Comparison of ENCODE assay signal across 24 mouse cellular contexts in genomic region chr11:107107725-107108078, GRCm38 (mm10). TPM values are rescaled to one million over a fixed set of nuclear protein-coding genes. Genes with fewer than 3 reads are reported as not detected.
DNase-seq lines count a peak whose midpoint lies in the region; ATAC-seq and TF ChIP-seq lines count a peak whose summit lies in the region.
"Had no signal": no experiment of that assay in that cellular context is flagged by ENCODE, and none has a peak within 500 bp of the region (broad histone marks: within the 10 kb centered on the region; RNA-seq: fewer than 3 reads in every experiment).

No protein-coding gene starts in this region.

- no peaks in the 10 kb centered on the region for H3K9me3 ChIP-seq in heart, embryonic 12.5 days (replicated peaks)
- H3K9me3 ChIP-seq in limb, embryonic 13.5 days: no peaks in the 10 kb centered on the region
- H3K9me3 ChIP-seq in limb, embryonic 10.5 days (replicated peaks): no peaks in the 10 kb centered on the region
- H3K9me3 ChIP-seq: embryonic facial prominence, embryonic 13.5 days; forebrain, embryonic 12.5 days; midbrain, embryonic 13.5 days had no signal

- no peak for DNase-seq in heart, postnatal 10 days
- no peak for DNase-seq in limb, embryonic 10.5 days (ENCODE audit: low spot score)
- DNase-seq in thymus, adult 2 months: no peak
- DNase-seq in thymus, postnatal 10 days (ENCODE audit: low spot score in 2 of 2): no peak
- DNase-seq in Muller cell, postnatal 12 days (ENCODE audit: inconsistent ontology term): no peak
- DNase-seq: adrenal gland, adult 8-10 months; cerebellum, adult 18-20 months; cerebellum, postnatal 36 days; embryo, embryonic 11 days; gastrocnemius, postnatal 10 days; kidney, adult 18-20 months; left cerebral cortex, postnatal 4 days; lung, adult 2 months; lung, postnatal 14 days had no signal

- WGBS in heart, embryonic 12.5 days: 78% methylated on average over 4 of the region's 4 CpGs
- 73% methylated on average over 4 of the region's 4 CpGs for WGBS in limb, embryonic 13.5 days
- 87% methylated on average over 4 of the region's 4 CpGs for WGBS in limb, embryonic 10.5 days
- WGBS in thymus, adult 2 months: 30% methylated on average over 4 of the region's 4 CpGs

- no peaks in the 10 kb centered on the region for H3K27me3 ChIP-seq in heart, embryonic 12.5 days (replicated peaks)
- no peaks in the 10 kb centered on the region for H3K27me3 ChIP-seq in limb, embryonic 13.5 days
- H3K27me3 ChIP-seq in limb, embryonic 10.5 days (ENCODE audit: low read depth, poor library complexity, severe bottlenecking): no peaks in the 10 kb centered on the region
- no peaks in the 10 kb centered on the region for H3K27me3 ChIP-seq in thymus, adult 2 months (ENCODE audit: control insufficient read depth, insufficient read depth, low read length)
- H3K27me3 ChIP-seq: embryonic facial prominence, embryonic 13.5 days; forebrain, embryonic 12.5 days; midbrain, embryonic 13.5 days had no signal

- H3K4me2 ChIP-seq in heart, embryonic 12.5 days: no peak overlapping the region
- H3K4me2 ChIP-seq in limb, embryonic 13.5 days (replicated peaks): no peak overlapping the region
- H3K4me2 ChIP-seq: embryonic facial prominence, embryonic 13.5 days; forebrain, embryonic 12.5 days; liver, embryonic 11.5 days; midbrain, embryonic 13.5 days had no signal

- H3K9ac ChIP-seq in heart, embryonic 12.5 days: no peak overlapping the region
- no peak overlapping the region for H3K9ac ChIP-seq in limb, embryonic 13.5 days
- H3K9ac ChIP-seq: embryonic facial prominence, embryonic 13.5 days; forebrain, embryonic 12.5 days; midbrain, embryonic 13.5 days had no signal

- TF ChIP-seq POLR2A in thymus, adult 2 months (IDR thresholded peaks at IDR 0.05; ENCODE audit: control insufficient read depth, extremely low read depth, insufficient read depth, low read length, poor library complexity): no peak

- peaks cover 25% of the 10 kb centered on the region for H3K36me3 ChIP-seq in heart, embryonic 12.5 days
- H3K36me3 ChIP-seq in limb, embryonic 13.5 days: peaks cover 35% of the 10 kb centered on the region
- peaks cover 65% of the 10 kb centered on the region for H3K36me3 ChIP-seq in limb, embryonic 10.5 days
- H3K36me3 ChIP-seq in thymus, adult 2 months (ENCODE audit: control insufficient read depth, insufficient read depth, low read length): peaks cover 16% of the 10 kb centered on the region

- ATAC-seq in heart, embryonic 12.5 days (ENCODE audit: insufficient number of reproducible peaks, low FRiP score): no peak
- ATAC-seq in limb, embryonic 13.5 days (ENCODE audit: low FRiP score, low read depth): no peak
- ATAC-seq: activated CD4-positive, CD25-positive, alpha-beta regulatory T cell, adult 4 months; midbrain, embryonic 13.5 days had no signal

- intact Hi-C loops in heart, postnatal 10 days (cut with DNase I): no loop called here

- no peak for TF ChIP-seq CTCF in thymus, adult 2 months (IDR thresholded peaks at IDR 0.05; ENCODE audit: borderline replicate concordance, control insufficient read depth, extremely low read depth, insufficient read depth, low read length, poor library complexity)

- H3K27ac ChIP-seq in heart, embryonic 12.5 days (ENCODE audit: poor library complexity, severe bottlenecking): peak overlapping the region; percentile 49; the same call in 1 of the 2 replicates
- H3K27ac ChIP-seq in limb, embryonic 13.5 days: peak overlapping the region; percentile 58; the same call in 1 of the 2 replicates
- H3K27ac ChIP-seq in limb, embryonic 10.5 days: no peak overlapping the region
- peak overlapping the region; percentile 46 for H3K27ac ChIP-seq in thymus, adult 2 months (ENCODE audit: control insufficient read depth, insufficient read depth, low read length)
- H3K27ac ChIP-seq: embryonic facial prominence, embryonic 13.5 days; forebrain, embryonic 12.5 days; left cerebral cortex, adult 2 months; midbrain, embryonic 13.5 days; stomach, postnatal 0 days had no signal

- H3K4me1 ChIP-seq in heart, embryonic 12.5 days (replicated peaks): peaks cover 33% of the 10 kb centered on the region
- peaks cover 19% of the 10 kb centered on the region for H3K4me1 ChIP-seq in limb, embryonic 13.5 days
- H3K4me1 ChIP-seq in limb, embryonic 10.5 days: peaks cover 12% of the 10 kb centered on the region
- peaks cover 31% of the 10 kb centered on the region for H3K4me1 ChIP-seq in thymus, adult 2 months (replicated peaks; ENCODE audit: control insufficient read depth, insufficient read depth, low read length)

- H3K4me3 ChIP-seq in heart, embryonic 12.5 days: no peak overlapping the region
- H3K4me3 ChIP-seq in limb, embryonic 13.5 days: no peak overlapping the region
- no peak overlapping the region for H3K4me3 ChIP-seq in limb, embryonic 10.5 days
- H3K4me3 ChIP-seq in thymus, adult 2 months (ENCODE audit: control insufficient read depth, insufficient read depth, low read length): no peak overlapping the region
- H3K4me3 ChIP-seq: embryonic facial prominence, embryonic 13.5 days; erythroblast, embryonic 14.5 days; forebrain, embryonic 12.5 days; left cerebral cortex, adult 2 months; midbrain, embryonic 13.5 days had no signal

RNA-seq across cellular contexts. Expression of gene Bptf, which starts 24.2 kb away (rescaled TPM):
- 19.6 and 21.7 TPM in 2 replicates for polyA plus RNA-seq in heart, embryonic 12.5 days (2016; fragmentation: Nextera tagmentation; extraction: Ambion mirVana)
- total RNA-seq in heart, postnatal 10 days (2021): 10 to 100 TPM; 35.5 to 40.9 TPM
- 41.4 and 42.3 TPM in 2 replicates for polyA plus RNA-seq in limb, embryonic 13.5 days (2015; fragmentation: Nextera tagmentation; extraction: Ambion mirVana)
- polyA plus RNA-seq in limb, embryonic 10.5 days (2016; fragmentation: Nextera tagmentation; extraction: Ambion mirVana): 33.8 and 38.8 TPM in 2 replicates
- polyA plus RNA-seq in thymus, adult 2 months (2012; rRNA removed): 58.4 and 66.1 TPM in 2 replicates
